Mouse (Mus musculus): ENCODE measurements around the gene Rin2. TPM values are rescaled to one million over a fixed set of nuclear protein-coding genes. Genes with fewer than 3 reads are reported as not detected.
A peak's percentile ranks its signal among the peaks of the same experiment; 100 is the strongest.

Gene Rin2
- polyA plus RNA-seq, 1 experiment from 2014 or later, result 33.0 TPM

- no peaks in the 10 kb centered on the region for H3K9me3 ChIP-seq
- no peak overlapping the region for H3K4me3 ChIP-seq
- H3K4me1 ChIP-seq, result peaks cover 22% of the 10 kb centered on the region
- no peak for ATAC-seq (ENCODE audit: insufficient number of reproducible peaks, insufficient read depth, low FRiP score, low TSS enrichment, low read depth)
- no peak overlapping the region for H3K4me2 ChIP-seq
- no peak overlapping the region for H3K9ac ChIP-seq
- H3K36me3 ChIP-seq, result peaks cover 44% of the 10 kb centered on the region
- 75% methylated on average over 3 of the region's 3 CpGs for WGBS
- H3K27me3 ChIP-seq, result no peaks in the 10 kb centered on the region
- H3K27ac ChIP-seq, result no peak overlapping the region
These were observed 202.2 kb downstream of the Rin2 start for GRCm38 (mm10) chr2:145877191-145877590.

GRCm38 (mm10) chr2:145880887-145881747 lies 206.1 kb downstream of the Rin2 start:
- Histone ChIP-seq H3K4me2 (peak overlapping the region; percentile 48), H3K4me3 (peak overlapping the region; percentile 16), H3K4me1 (peaks cover 59% of the 10 kb centered on the region), H3K27ac (peak overlapping the region; percentile 97), H3K9me3 (no peaks in the 10 kb centered on the region), H3K36me3 (peaks cover 68% of the 10 kb centered on the region), H3K27me3 (no peaks in the 10 kb centered on the region), H3K9ac (0 out of 2 replicates have a peak overlapping the region, but pooled peaks have one; percentile 44)
- WGBS, result 20% methylated on average over 11 of the region's 11 CpGs
- peak; percentile 69 for ATAC-seq (ENCODE audit: insufficient number of reproducible peaks, insufficient read depth, low FRiP score, low TSS enrichment, low read depth)

- no peak for ATAC-seq (ENCODE audit: insufficient number of reproducible peaks, insufficient read depth, low FRiP score, low TSS enrichment, low read depth)
- H3K9me3 ChIP-seq, result no peaks in the 10 kb centered on the region
- peaks cover 61% of the 10 kb centered on the region for H3K36me3 ChIP-seq
- peak overlapping the region; percentile 48 for H3K4me2 ChIP-seq
- no peaks in the 10 kb centered on the region for H3K27me3 ChIP-seq
- H3K4me1 ChIP-seq, result peaks cover 64% of the 10 kb centered on the region
- H3K4me3 ChIP-seq, result no peak overlapping the region
- WGBS, result 65% methylated on average over 5 of the region's 5 CpGs
- peak overlapping the region; percentile 97 for H3K27ac ChIP-seq
- no peak overlapping the region for H3K9ac ChIP-seq
These were observed 206.9 kb downstream of the Rin2 start for GRCm38 (mm10) chr2:145881932-145882331.

- Histone ChIP-seq H3K4me2 (no peak overlapping the region), H3K9ac (no peak overlapping the region), H3K36me3 (peaks cover 61% of the 10 kb centered on the region), H3K4me3 (no peak overlapping the region), H3K27me3 (no peaks in the 10 kb centered on the region), H3K4me1 (peaks cover 69% of the 10 kb centered on the region), H3K9me3 (no peaks in the 10 kb centered on the region), H3K27ac (peak overlapping the region; percentile 97)
- no peak for ATAC-seq (ENCODE audit: insufficient number of reproducible peaks, insufficient read depth, low FRiP score, low TSS enrichment, low read depth)
- 26% methylated on average over 2 of the region's 2 CpGs for WGBS
These were observed 207.4 kb downstream of the Rin2 start for GRCm38 (mm10) chr2:145882398-145882797.

GRCm38 (mm10) chr2:145884036-145884912 lies 209.3 kb downstream of the Rin2 start:
- Histone ChIP-seq H3K36me3 (peaks cover 46% of the 10 kb centered on the region), H3K9me3 (no peaks in the 10 kb centered on the region), H3K9ac (no peak overlapping the region), H3K27me3 (no peaks in the 10 kb centered on the region), H3K4me2 (peak overlapping the region; percentile 30), H3K27ac (peak overlapping the region; percentile 87), H3K4me1 (peaks cover 88% of the 10 kb centered on the region), H3K4me3 (no peak overlapping the region)
- WGBS, result 19% methylated on average over 17 of the region's 17 CpGs
- ATAC-seq (ENCODE audit: insufficient number of reproducible peaks, insufficient read depth, low FRiP score, low TSS enrichment, low read depth), result no peak

- no peaks in the 10 kb centered on the region for H3K9me3 ChIP-seq
- H3K4me3 ChIP-seq, result no peak overlapping the region
- no peaks in the 10 kb centered on the region for H3K27me3 ChIP-seq
- WGBS, result 50% methylated on average over 14 of the region's 14 CpGs
- ATAC-seq (ENCODE audit: insufficient number of reproducible peaks, insufficient read depth, low FRiP score, low TSS enrichment, low read depth), result no peak
- 0 out of 2 replicates have a peak overlapping the region, but pooled peaks have one; percentile 30 for H3K4me2 ChIP-seq
- no peak overlapping the region for H3K9ac ChIP-seq
- peak overlapping the region; percentile 87 for H3K27ac ChIP-seq
- peaks cover 42% of the 10 kb centered on the region for H3K36me3 ChIP-seq
- H3K4me1 ChIP-seq, result peaks cover 90% of the 10 kb centered on the region
These were observed 210.1 kb downstream of the Rin2 start for GRCm38 (mm10) chr2:145884913-145885785.

GRCm38 (mm10) chr2:145887937-145888765 lies 213.1 kb downstream of the Rin2 start:
- H3K4me1 ChIP-seq, result peaks cover 62% of the 10 kb centered on the region
- peak; percentile 73; the same call in 1 of the 2 replicates for ATAC-seq (ENCODE audit: insufficient number of reproducible peaks, insufficient read depth, low FRiP score, low TSS enrichment, low read depth)
- peaks cover 34% of the 10 kb centered on the region for H3K36me3 ChIP-seq
- 31% methylated on average over 14 of the region's 14 CpGs for WGBS
- no peak overlapping the region for H3K4me3 ChIP-seq
- H3K27me3 ChIP-seq, result no peaks in the 10 kb centered on the region
- H3K9ac ChIP-seq, result no peak overlapping the region
- peak overlapping the region; percentile 97 for H3K27ac ChIP-seq
- H3K4me2 ChIP-seq, result peak overlapping the region; percentile 32
- H3K9me3 ChIP-seq, result no peaks in the 10 kb centered on the region

- peaks cover 55% of the 10 kb centered on the region for H3K4me1 ChIP-seq
- WGBS, result 40% methylated on average over 6 of the region's 6 CpGs
- H3K4me3 ChIP-seq, result no peak overlapping the region
- H3K36me3 ChIP-seq, result peaks cover 28% of the 10 kb centered on the region
- ATAC-seq (ENCODE audit: insufficient number of reproducible peaks, insufficient read depth, low FRiP score, low TSS enrichment, low read depth), result 0 out of 2 replicates have a peak, but pooled peaks have one; percentile 33
- H3K4me2 ChIP-seq, result peak overlapping the region; percentile 32
- peak overlapping the region; percentile 97 for H3K27ac ChIP-seq
- H3K9me3 ChIP-seq, result no peaks in the 10 kb centered on the region
- H3K9ac ChIP-seq, result no peak overlapping the region
- H3K27me3 ChIP-seq, result no peaks in the 10 kb centered on the region
These were observed 213.9 kb downstream of the Rin2 start for GRCm38 (mm10) chr2:145888766-145889480.

- 70% methylated on average over 2 of the region's 2 CpGs for WGBS
- ATAC-seq (ENCODE audit: insufficient number of reproducible peaks, insufficient read depth, low FRiP score, low TSS enrichment, low read depth), result no peak
- Histone ChIP-seq H3K27me3 (no peaks in the 10 kb centered on the region), H3K9me3 (no peaks in the 10 kb centered on the region), H3K4me3 (no peak overlapping the region), H3K27ac (peak overlapping the region; percentile 64; the same call in 1 of the 2 replicates), H3K4me2 (no peak overlapping the region), H3K4me1 (peaks cover 38% of the 10 kb centered on the region), H3K36me3 (peaks cover 15% of the 10 kb centered on the region), H3K9ac (no peak overlapping the region)
These were observed 215.6 kb downstream of the Rin2 start for GRCm38 (mm10) chr2:145890571-145890970.

- ATAC-seq (ENCODE audit: insufficient number of reproducible peaks, insufficient read depth, low FRiP score, low TSS enrichment, low read depth), result no peak
- Histone ChIP-seq H3K9ac (no peak overlapping the region), H3K27me3 (no peaks in the 10 kb centered on the region), H3K27ac (no peak overlapping the region), H3K4me3 (no peak overlapping the region), H3K9me3 (no peaks in the 10 kb centered on the region), H3K4me2 (no peak overlapping the region), H3K36me3 (no peaks in the 10 kb centered on the region), H3K4me1 (peaks cover 9% of the 10 kb centered on the region)
- WGBS, result 98% methylated on average over 6 of the region's 6 CpGs
These were observed 218.7 kb downstream of the Rin2 start for GRCm38 (mm10) chr2:145893756-145894155.

Data from embryonic facial prominence, embryonic 13.5 days (tissue).